Comparison of ENCODE assay signal across 13 mouse cellular contexts in the genomic region with DNA sequence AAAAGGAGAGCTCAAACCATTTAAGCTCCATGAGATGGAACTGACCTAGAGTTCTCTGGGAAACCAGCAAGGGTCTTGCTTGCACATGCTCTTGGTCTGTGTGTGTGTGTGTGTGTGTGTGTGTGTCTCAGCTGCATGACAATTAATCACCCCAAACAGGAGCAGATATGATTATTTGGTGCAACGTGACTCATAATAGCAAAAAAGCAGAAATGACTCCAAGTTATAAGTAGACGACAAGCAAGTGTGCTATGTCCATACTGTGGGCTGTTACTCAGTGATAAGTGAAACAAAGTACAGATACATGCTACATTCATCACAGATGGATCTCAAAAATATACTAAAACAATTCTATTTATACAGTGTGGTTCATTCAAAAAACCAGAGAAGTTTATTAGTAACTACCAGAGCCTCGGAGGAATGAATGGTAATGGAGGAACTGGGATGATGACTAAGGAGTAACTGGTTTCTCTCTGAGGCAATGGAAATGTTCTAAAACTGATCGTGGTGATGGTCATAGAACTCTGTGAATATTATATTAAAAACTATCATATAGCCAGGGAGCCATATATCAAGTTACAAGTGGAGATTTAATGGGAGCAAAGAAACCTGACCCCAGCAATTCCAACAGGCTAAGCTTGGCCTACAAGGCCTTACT.
"Had no signal": no experiment of that assay in that cellular context is flagged by ENCODE, and none has a peak within 500 bp of the region (broad histone marks: within the 10 kb centered on the region; RNA-seq: fewer than 3 reads in every experiment).

No protein-coding gene starts in this region.

- H3K27ac ChIP-seq: layer of hippocampus, adult 2 months; limb, embryonic 12.5 days; liver, embryonic 14.5 days; midbrain, embryonic 13.5 days; neural tube, embryonic 13.5 days had no signal

- H3K9ac ChIP-seq: limb, embryonic 12.5 days; liver, embryonic 14.5 days; midbrain, embryonic 13.5 days; neural tube, embryonic 13.5 days had no signal

- H3K4me1 ChIP-seq: midbrain, embryonic 13.5 days; neural tube, embryonic 13.5 days had no signal

- H3K27me3 ChIP-seq: limb, embryonic 12.5 days; midbrain, embryonic 13.5 days; neural tube, embryonic 13.5 days had no signal

- H3K36me3 ChIP-seq: limb, embryonic 12.5 days; midbrain, embryonic 13.5 days; neural tube, embryonic 13.5 days had no signal

- ATAC-seq: midbrain, embryonic 13.5 days had no signal

- H3K4me3 ChIP-seq: layer of hippocampus, adult 2 months; limb, embryonic 12.5 days; midbrain, embryonic 13.5 days; neural tube, embryonic 13.5 days had no signal

- H3K9me3 ChIP-seq: limb, embryonic 12.5 days; midbrain, embryonic 13.5 days; neural tube, embryonic 13.5 days had no signal

- DNase-seq: kidney, adult 9 months; kidney, postnatal 10 days; kidney, postnatal 4 days; liver; lung, adult 18-20 months; lung, postnatal 4 days; retina, postnatal 1 day; thymus, postnatal 4 days had no signal

- H3K4me2 ChIP-seq: limb, embryonic 12.5 days; midbrain, embryonic 13.5 days; neural tube, embryonic 13.5 days had no signal
